Mouse (Mus musculus): ENCODE data around the gene Psap.

Gene Psap

GRCm38 (mm10) chr10:60263351-60263750, 14.1 kb upstream of the Psap start:
- DNase-seq (ENCODE audit: low read depth, low spot score) = no peak

- DNase-seq (ENCODE audit: low read depth, low spot score) = no peak
Observed at GRCm38 (mm10) chr10:60265252-60265651, 12.2 kb upstream of the Psap start.

- DNase-seq (ENCODE audit: low read depth, low spot score) = no peak
Observed at GRCm38 (mm10) chr10:60266842-60267401, 10.5 kb upstream of the Psap start.

DNA sequence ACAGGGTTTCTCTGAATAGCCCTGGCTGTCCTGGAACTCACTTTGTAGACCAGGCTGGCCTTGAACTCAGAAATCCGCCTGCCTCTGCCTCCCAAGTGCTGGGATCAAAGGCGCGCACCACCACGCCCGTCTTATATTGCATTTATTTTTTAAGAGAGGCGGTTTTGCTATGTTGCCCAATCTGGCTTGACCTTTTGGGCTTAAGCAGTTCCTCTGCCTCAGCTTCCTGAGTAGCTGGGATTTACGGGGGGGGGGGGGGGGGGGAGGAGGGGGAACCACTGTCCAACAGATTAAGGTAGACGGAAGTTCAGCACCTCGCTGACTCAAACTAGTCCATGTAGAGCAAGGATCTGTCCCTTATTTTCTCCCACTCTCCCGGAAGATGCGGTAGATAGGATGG, 8.7 kb upstream of the Psap start:
- no peak for DNase-seq (ENCODE audit: low read depth, low spot score)

- DNase-seq (ENCODE audit: low read depth, low spot score) = no peak
Observed at GRCm38 (mm10) chr10:60269141-60270064, 8.0 kb upstream of the Psap start.

GRCm38 (mm10) chr10:60271015-60271414, 6.4 kb upstream of the Psap start:
- no peak for DNase-seq (ENCODE audit: low read depth, low spot score)

- DNase-seq (ENCODE audit: low read depth, low spot score) = no peak
Observed at GRCm38 (mm10) chr10:60272241-60272640, 5.2 kb upstream of the Psap start.

- DNase-seq (ENCODE audit: low read depth, low spot score) = no peak
Observed at GRCm38 (mm10) chr10:60273382-60273781, 4.0 kb upstream of the Psap start.

- no peak for DNase-seq (ENCODE audit: low read depth, low spot score)
Observed at GRCm38 (mm10) chr10:60278006-60278399, 576 bp downstream of the Psap start.

GRCm38 (mm10) chr10:60278786-60279185, 1.4 kb downstream of the Psap start:
- DNase-seq (ENCODE audit: low read depth, low spot score) = no peak

GRCm38 (mm10) chr10:60279290-60279940, 2.0 kb downstream of the Psap start:
- DNase-seq (ENCODE audit: low read depth, low spot score) = no peak

- DNase-seq (ENCODE audit: low read depth, low spot score) = no peak
Observed at GRCm38 (mm10) chr10:60279941-60280301, 2.5 kb downstream of the Psap start.

DNA sequence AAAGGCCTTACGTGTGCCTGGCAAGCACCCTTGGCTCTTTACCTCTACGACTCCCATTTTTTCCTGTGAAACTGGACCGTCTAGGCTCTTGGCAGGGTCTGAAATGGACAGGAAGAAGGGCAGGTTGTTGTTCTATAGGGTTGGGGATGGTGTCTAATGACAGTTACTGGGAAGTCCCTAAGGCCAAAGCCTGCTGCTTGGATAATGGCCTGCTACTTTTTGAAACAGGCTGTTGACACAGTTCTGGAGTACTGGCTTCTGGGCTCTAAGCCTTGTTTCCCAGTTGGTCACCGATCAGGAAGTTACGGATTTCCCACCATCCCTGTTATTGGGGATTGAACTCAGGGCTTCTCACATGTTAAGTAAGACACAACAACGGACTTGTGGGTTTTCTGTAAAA, 2.9 kb downstream of the Psap start:
- no peak for DNase-seq (ENCODE audit: low read depth, low spot score)

DNA sequence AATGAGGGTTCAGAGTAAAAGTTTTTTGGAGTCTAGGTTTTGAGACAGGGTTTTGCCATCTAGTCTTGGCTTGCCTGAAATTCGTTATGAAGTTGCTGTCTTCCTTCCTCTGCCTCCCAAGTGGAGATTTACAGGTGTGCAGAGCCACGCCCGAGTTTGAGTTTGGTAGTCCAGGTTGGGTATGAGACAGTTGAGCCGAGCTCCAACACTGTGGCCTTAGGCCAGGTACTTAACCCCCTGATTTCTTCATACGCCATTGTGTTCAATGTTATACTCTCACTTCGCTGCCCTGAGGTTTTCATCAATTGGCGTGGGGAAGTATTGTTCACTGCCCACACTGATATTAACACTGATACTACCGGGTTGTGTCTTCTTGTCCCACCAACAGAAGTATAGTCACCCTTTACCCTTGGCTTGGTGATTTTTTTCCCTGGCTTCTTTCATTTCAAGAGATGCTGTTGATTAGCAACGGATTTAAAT, 4.2 kb downstream of the Psap start:
- no peak for DNase-seq (ENCODE audit: low read depth, low spot score)

- DNase-seq (ENCODE audit: low read depth, low spot score) = no peak
Observed at GRCm38 (mm10) chr10:60282116-60283014, 4.9 kb downstream of the Psap start.

DNA sequence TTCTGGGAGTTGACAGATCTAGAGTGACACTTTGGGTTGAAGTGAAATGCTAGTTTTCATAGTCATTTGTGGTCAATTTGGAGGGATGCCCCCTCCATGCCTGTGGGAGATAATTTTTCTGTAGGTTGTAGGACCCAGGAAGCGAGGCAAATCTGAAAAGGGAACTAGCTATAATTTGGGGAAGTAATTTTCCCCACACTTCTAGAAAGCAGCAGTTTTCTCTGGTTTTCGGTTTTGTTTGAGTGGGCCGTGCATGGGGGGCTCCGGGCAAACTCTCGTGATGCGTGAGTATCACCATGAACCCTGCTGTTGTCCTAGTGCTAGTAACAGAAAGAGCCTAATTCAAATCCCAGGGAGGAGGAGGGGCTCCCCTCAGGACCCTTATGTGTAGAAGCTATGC, 6.8 kb downstream of the Psap start:
- no peak for DNase-seq (ENCODE audit: low read depth, low spot score)

DNA sequence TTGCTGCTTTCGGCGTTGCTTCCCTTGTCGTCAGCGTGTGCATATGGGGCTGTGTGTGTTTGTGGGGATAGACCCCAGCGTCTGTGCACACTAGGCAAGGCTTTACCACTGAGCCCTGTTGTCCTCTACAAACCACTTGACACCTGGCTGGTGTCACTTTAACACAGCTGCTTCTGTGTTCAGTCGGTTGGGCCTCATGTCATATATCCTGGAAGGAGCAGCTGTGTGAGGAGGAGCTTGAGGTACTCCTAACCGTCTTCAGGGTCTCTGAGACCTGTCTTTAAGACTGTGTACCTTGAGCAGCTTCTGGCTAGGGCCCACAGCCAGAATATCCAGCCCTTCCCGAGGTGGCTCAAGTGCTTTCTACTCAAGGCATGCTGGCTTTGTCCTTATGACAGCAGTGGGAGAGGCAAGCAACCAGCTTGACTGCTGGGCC, 7.3 kb downstream of the Psap start:
- DNase-seq (ENCODE audit: low read depth, low spot score) = no peak

DNA sequence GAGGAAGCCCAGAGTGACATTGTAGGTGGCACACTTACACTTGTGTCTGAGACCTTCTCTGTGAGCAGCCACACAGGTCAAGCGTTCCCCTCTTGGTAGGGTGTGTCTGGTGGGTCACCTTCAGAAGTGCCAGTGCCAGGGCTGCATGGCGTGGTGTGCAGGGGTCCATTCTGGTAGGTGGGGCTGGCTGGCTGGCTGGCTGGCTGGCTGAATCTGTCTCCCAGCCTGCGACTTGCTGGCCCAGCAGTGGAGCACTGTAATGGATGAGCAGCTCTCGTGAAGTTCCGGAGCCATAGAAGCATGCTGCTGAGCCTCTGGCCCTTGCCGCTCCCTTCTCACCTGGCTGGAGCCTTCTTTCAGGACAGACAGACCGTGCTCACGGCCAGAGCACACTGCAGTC, 7.8 kb downstream of the Psap start:
- DNase-seq (ENCODE audit: low read depth, low spot score) = no peak

DNA sequence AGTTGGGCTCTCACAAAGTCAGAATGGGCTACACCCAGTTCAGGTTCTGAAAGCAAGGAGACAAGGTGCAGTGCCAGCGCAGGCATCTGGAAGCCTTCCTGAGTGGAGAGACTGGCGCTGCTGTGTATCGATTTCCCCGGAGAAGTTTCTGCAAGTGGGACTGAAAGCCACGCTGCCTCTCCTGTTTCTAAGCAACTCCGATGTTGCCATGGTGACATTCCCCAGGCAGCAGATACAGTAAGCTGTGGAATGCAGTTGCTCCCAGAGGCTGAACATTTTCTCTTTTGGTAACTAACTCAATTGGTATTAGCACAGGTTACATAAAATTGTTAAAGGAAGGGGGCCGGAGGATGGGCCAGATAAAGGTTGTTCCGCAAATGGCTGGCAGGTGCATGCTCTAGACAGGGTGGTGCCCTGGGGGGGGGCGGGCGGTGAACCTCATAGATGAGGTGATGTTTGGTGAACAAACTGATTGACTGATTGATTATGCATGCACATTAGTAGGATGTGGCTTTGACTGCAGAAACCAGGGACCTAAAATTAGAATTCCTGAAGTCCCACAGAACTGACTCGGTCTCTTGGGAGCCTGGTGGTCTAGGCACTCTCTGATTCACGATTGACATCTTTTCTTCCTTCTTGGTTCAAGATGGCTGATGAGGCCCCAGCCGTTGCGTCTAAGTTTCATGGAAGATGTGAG, 8.4 kb downstream of the Psap start:
- DNase-seq (ENCODE audit: low read depth, low spot score) = peak; percentile 88

GRCm38 (mm10) chr10:60286546-60286945, 9.1 kb downstream of the Psap start:
- DNase-seq (ENCODE audit: low read depth, low spot score) = no peak

GRCm38 (mm10) chr10:60287161-60287560, 9.7 kb downstream of the Psap start:
- DNase-seq (ENCODE audit: low read depth, low spot score) = no peak
